Mouse (Mus musculus): Measurements from ENCODE around the gene Mrrf. TPM values are rescaled to one million over a fixed set of nuclear protein-coding genes. Genes with fewer than 3 reads are reported as not detected.

Mrrf gene
- total RNA-seq, 1 experiment, result 8.4 TPM

- in situ Hi-C loops (cut with MboI; ENCODE audit: low sequenced_read_pairs in 2 of 2, unreplicated experiment in 2 of 2), result no loop called here
- DNase-seq (ENCODE audit: low read depth, low spot score), result no peak
- no peak overlapping the region for H3K4me3 ChIP-seq (ENCODE audit: insufficient read depth in 1 of 2, low read depth in 1 of 2, low read length in 2 of 2, poor library complexity in 1 of 2, severe bottlenecking in 1 of 2)
- no peak overlapping the region for H3K27ac ChIP-seq (ENCODE audit: insufficient read depth, low read depth, low read length, poor library complexity, severe bottlenecking)
- H3K4me1 ChIP-seq (ENCODE audit: control insufficient read depth in 2 of 2, insufficient read depth in 2 of 2, low read length in 2 of 2, poor library complexity in 1 of 2), result peaks cover 0 to 3% of the 10 kb centered on the region in 2 experiments; a peak in 1 of 4 replicates
- H3K9ac ChIP-seq (ENCODE audit: insufficient read depth, low read depth, low read length, poor library complexity, severe bottlenecking), result no peak overlapping the region
- no peaks in the 10 kb centered on the region for H3K9me3 ChIP-seq (ENCODE audit: control insufficient read depth, insufficient read depth, low read depth, low read length)
- TF ChIP-seq CHD2 (IDR thresholded peaks at IDR 0.05; ENCODE audit: low read depth, low read length), result no peak
- TF ChIP-seq ZC3H11A (IDR thresholded peaks at IDR 0.05; ENCODE audit: borderline replicate concordance, low read depth, low read length), result no peak
- no peak for TF ChIP-seq ZNF384 (IDR thresholded peaks at IDR 0.05; ENCODE audit: low read depth, low read length)
- TF ChIP-seq HCFC1 (IDR thresholded peaks at IDR 0.05; ENCODE audit: borderline replicate concordance, insufficient read depth, low read length), result no peak
- no peak for TF ChIP-seq MAFK (IDR thresholded peaks at IDR 0.05; ENCODE audit: insufficient read depth, low read depth, low read length)
- no peaks in the 10 kb centered on the region for H3K36me3 ChIP-seq (ENCODE audit: control insufficient read depth, insufficient read depth, low read length, poor library complexity, severe bottlenecking)
These were observed 42.9 kb upstream of the Mrrf start for GRCm38 (mm10) chr2:36093301-36093700.

GRCm38 (mm10) chr2:36093914-36094475 lies 42.2 kb upstream of the Mrrf start:
- in situ Hi-C loops (cut with MboI; ENCODE audit: low sequenced_read_pairs in 2 of 2, unreplicated experiment in 2 of 2), result no loop called here
- Histone ChIP-seq H3K4me1 (ENCODE audit: control insufficient read depth in 2 of 2, insufficient read depth in 2 of 2, low read length in 2 of 2, poor library complexity in 1 of 2) (peaks cover 0 to 3% of the 10 kb centered on the region in 2 experiments; a peak in 1 of 4 replicates), H3K4me3 (ENCODE audit: insufficient read depth in 1 of 2, low read depth in 1 of 2, low read length in 2 of 2, poor library complexity in 1 of 2, severe bottlenecking in 1 of 2) (peak overlapping the region; percentile 5 to 29; a peak in 2 of 4 replicates), H3K9me3 (ENCODE audit: control insufficient read depth, insufficient read depth, low read depth, low read length) (no peaks in the 10 kb centered on the region), H3K27ac (ENCODE audit: insufficient read depth, low read depth, low read length, poor library complexity, severe bottlenecking) (no peak overlapping the region), H3K36me3 (ENCODE audit: control insufficient read depth, insufficient read depth, low read length, poor library complexity, severe bottlenecking) (no peaks in the 10 kb centered on the region), H3K9ac (ENCODE audit: insufficient read depth, low read depth, low read length, poor library complexity, severe bottlenecking) (no peak overlapping the region)
- DNase-seq (ENCODE audit: low read depth, low spot score), result no peak
- TF ChIP-seq MAFK (IDR thresholded peaks at IDR 0.05; ENCODE audit: insufficient read depth, low read depth, low read length), result no peak
- no peak for TF ChIP-seq ZNF384 (IDR thresholded peaks at IDR 0.05; ENCODE audit: low read depth, low read length)
- TF ChIP-seq ZC3H11A (IDR thresholded peaks at IDR 0.05; ENCODE audit: borderline replicate concordance, low read depth, low read length), result no peak
- TF ChIP-seq HCFC1 (IDR thresholded peaks at IDR 0.05; ENCODE audit: borderline replicate concordance, insufficient read depth, low read length), result no peak
- no peak for TF ChIP-seq CHD2 (IDR thresholded peaks at IDR 0.05; ENCODE audit: low read depth, low read length)

DNA sequence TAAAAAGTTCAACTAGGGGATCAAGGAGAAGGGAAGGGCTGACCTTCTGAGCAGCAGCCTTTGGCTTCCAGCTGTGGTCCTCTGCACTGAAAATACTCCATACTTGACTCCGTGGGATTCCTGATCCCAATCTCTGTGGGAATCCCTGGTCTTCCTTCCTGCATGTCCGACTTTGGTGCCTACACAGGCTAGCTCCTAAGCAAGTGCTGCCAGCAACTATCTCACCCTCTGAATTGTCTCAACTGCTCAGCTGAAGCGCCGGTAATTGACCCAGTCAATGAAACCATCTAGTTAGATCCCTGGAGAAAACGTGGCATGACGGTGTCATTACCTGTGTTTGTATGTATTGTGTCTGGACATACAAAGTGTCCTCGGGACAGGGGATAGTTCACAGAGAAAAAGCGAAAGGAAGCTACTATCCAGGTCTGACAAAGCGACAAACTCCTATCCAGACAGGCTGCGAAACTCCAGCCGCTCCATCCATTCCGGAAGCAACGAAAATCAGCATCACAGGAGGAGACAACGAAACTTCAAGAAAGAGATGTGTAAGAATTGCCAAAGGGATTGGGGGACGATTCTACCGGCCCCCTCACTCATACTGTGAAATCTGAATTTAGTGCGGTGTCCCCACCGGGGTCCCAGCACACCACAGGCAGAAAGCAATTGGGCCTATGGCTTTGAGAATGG lies 38.9 kb upstream of the Mrrf start:
- Histone ChIP-seq H3K36me3 (ENCODE audit: control insufficient read depth, insufficient read depth, low read length, poor library complexity, severe bottlenecking) (no peaks in the 10 kb centered on the region), H3K4me3 (ENCODE audit: insufficient read depth in 1 of 2, low read depth in 1 of 2, low read length in 2 of 2, poor library complexity in 1 of 2, severe bottlenecking in 1 of 2) (no peak overlapping the region), H3K27ac (ENCODE audit: insufficient read depth, low read depth, low read length, poor library complexity, severe bottlenecking) (no peak overlapping the region), H3K4me1 (ENCODE audit: control insufficient read depth in 2 of 2, insufficient read depth in 2 of 2, low read length in 2 of 2, poor library complexity in 1 of 2) (no peaks in the 10 kb centered on the region), H3K9ac (ENCODE audit: insufficient read depth, low read depth, low read length, poor library complexity, severe bottlenecking) (no peak overlapping the region), H3K9me3 (ENCODE audit: control insufficient read depth, insufficient read depth, low read depth, low read length) (no peaks in the 10 kb centered on the region)
- no peak for TF ChIP-seq HCFC1 (IDR thresholded peaks at IDR 0.05; ENCODE audit: borderline replicate concordance, insufficient read depth, low read length)
- TF ChIP-seq CHD2 (IDR thresholded peaks at IDR 0.05; ENCODE audit: low read depth, low read length), result no peak
- TF ChIP-seq MAFK (IDR thresholded peaks at IDR 0.05; ENCODE audit: insufficient read depth, low read depth, low read length), result no peak
- no peak for TF ChIP-seq ZNF384 (IDR thresholded peaks at IDR 0.05; ENCODE audit: low read depth, low read length)
- TF ChIP-seq ZC3H11A (IDR thresholded peaks at IDR 0.05; ENCODE audit: borderline replicate concordance, low read depth, low read length), result no peak
- in situ Hi-C loops (cut with MboI; ENCODE audit: low sequenced_read_pairs in 2 of 2, unreplicated experiment in 2 of 2), result no loop called here
- DNase-seq (ENCODE audit: low read depth, low spot score), result no peak

DNA sequence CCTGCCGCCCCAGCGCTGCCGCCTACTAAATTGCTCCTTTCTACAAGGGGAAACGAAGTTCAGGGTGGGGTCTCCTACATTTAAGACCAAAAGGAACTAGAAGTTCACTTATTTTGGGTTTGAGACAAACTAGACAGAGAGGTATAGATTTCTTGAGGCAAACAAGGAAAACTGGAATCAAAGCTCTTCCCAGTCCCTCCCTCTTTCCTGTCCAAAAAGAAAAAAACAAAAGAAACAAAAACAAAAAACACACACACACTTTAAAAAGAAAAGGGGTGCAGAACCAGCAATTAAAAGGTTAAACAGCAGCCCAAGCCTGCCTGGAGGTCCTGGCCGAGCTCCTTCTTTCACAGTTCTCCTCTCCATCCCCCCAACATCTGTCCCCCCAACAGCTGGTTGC lies 38.2 kb upstream of the Mrrf start:
- Histone ChIP-seq H3K4me1 (ENCODE audit: control insufficient read depth in 2 of 2, insufficient read depth in 2 of 2, low read length in 2 of 2, poor library complexity in 1 of 2) (no peaks in the 10 kb centered on the region), H3K9ac (ENCODE audit: insufficient read depth, low read depth, low read length, poor library complexity, severe bottlenecking) (no peak overlapping the region), H3K4me3 (ENCODE audit: insufficient read depth in 1 of 2, low read depth in 1 of 2, low read length in 2 of 2, poor library complexity in 1 of 2, severe bottlenecking in 1 of 2) (no peak overlapping the region), H3K36me3 (ENCODE audit: control insufficient read depth, insufficient read depth, low read length, poor library complexity, severe bottlenecking) (no peaks in the 10 kb centered on the region), H3K27ac (ENCODE audit: insufficient read depth, low read depth, low read length, poor library complexity, severe bottlenecking) (no peak overlapping the region), H3K9me3 (ENCODE audit: control insufficient read depth, insufficient read depth, low read depth, low read length) (no peaks in the 10 kb centered on the region)
- TF ChIP-seq ZC3H11A (IDR thresholded peaks at IDR 0.05; ENCODE audit: borderline replicate concordance, low read depth, low read length), result no peak
- no peak for TF ChIP-seq HCFC1 (IDR thresholded peaks at IDR 0.05; ENCODE audit: borderline replicate concordance, insufficient read depth, low read length)
- TF ChIP-seq ZNF384 (IDR thresholded peaks at IDR 0.05; ENCODE audit: low read depth, low read length), result no peak
- TF ChIP-seq MAFK (IDR thresholded peaks at IDR 0.05; ENCODE audit: insufficient read depth, low read depth, low read length), result no peak
- no peak for TF ChIP-seq CHD2 (IDR thresholded peaks at IDR 0.05; ENCODE audit: low read depth, low read length)
- DNase-seq (ENCODE audit: low read depth, low spot score), result no peak
- in situ Hi-C loops (cut with MboI; ENCODE audit: low sequenced_read_pairs in 2 of 2, unreplicated experiment in 2 of 2), result no loop called here
